Mouse (Mus musculus) liver, embryonic 14.5 days (tissue): ENCODE measurements around the gene Dok1. TPM values are rescaled to one million over a fixed set of nuclear protein-coding genes. Genes with fewer than 3 reads are reported as not detected.
A peak's percentile ranks its signal among the peaks of the same experiment; 100 is the strongest.

Experiments
- ATAC-seq: fragments of 200-750 bp; cut with Nextera tagmentation; 2 replicates; pipeline ENCODE4 v1.8.0; 2017; ENCODE audit warnings: moderate number of reproducible peaks, mild to moderate bottlenecking, moderate library complexity; ENCODE audit not compliant: insufficient read depth
- DNase-seq, 3 experiments: peaks; one replicate each; pipeline ENCODE4 v3.0.0-alpha.2; 2012 to 2013; ENCODE audit warnings: low read depth in 3 of 3, low spot score in 3 of 3
- H3K27ac ChIP-seq: fragments of 300-500 bp; sonication (generic); 2 replicates; pipeline ENCODE4 v1.5.1; 2014; ENCODE audit warnings: moderate library complexity, mild to moderate bottlenecking, control low read depth, inconsistent platforms
- H3K27me3 ChIP-seq: fragments of 300-500 bp; sonication (generic); 2 replicates; pipeline ENCODE4 v1.6.1; 2014; ENCODE audit warnings: mild to moderate bottlenecking, low read length, moderate library complexity; ENCODE audit not compliant: control insufficient read depth, insufficient read depth
- H3K36me3 ChIP-seq: fragments of 300-500 bp; sonication (generic); replicated peaks from 2 replicates; pipeline ENCODE4 v1.6.1; 2014; ENCODE audit warnings: low read depth; ENCODE audit not compliant: control insufficient read depth, insufficient read depth
- H3K4me1 ChIP-seq, 2 experiments: fragments of 200-500 bp in 1 of 2; fragments of 300-500 bp in 1 of 2; sonication (generic) in 1 of 2; replicated peaks; 2 replicates each; pipeline ENCODE4 v1.6.1; 2012 to 2014; ENCODE audit warnings: antibody characterized with exemption in 1 of 2, inconsistent platforms in 1 of 2, low read length in 1 of 2; ENCODE audit not compliant: control insufficient read depth in 2 of 2, insufficient read depth in 2 of 2
- H3K4me2 ChIP-seq: fragments of 300-500 bp; sonication (generic); 2 replicates; pipeline ENCODE4 v1.6.1; 2014; ENCODE audit warnings: low read depth, mild to moderate bottlenecking, control low read depth, moderate library complexity
- H3K4me3 ChIP-seq, 2 experiments: fragments of 200-500 bp in 1 of 2; fragments of 300-500 bp in 1 of 2; sonication (generic) in 1 of 2; 2 replicates each; pipeline ENCODE4 v1.5.1; 2012 to 2014; ENCODE audit warnings: low read depth in 2 of 2, low read length in 2 of 2, mild to moderate bottlenecking in 2 of 2, control low read depth in 1 of 2, inconsistent platforms in 1 of 2, moderate library complexity in 1 of 2; ENCODE audit not compliant: insufficient read depth in 1 of 2
- H3K9ac ChIP-seq: fragments of 300-500 bp; sonication (generic); replicated peaks from 2 replicates; pipeline ENCODE4 v1.6.1; 2014; ENCODE audit warnings: mild to moderate bottlenecking, control low read depth, moderate library complexity
- H3K9me3 ChIP-seq: fragments of 300-500 bp; sonication (generic); 2 replicates; pipeline ENCODE4 v1.6.1; 2016; ENCODE audit warnings: low read length, mixed read lengths; ENCODE audit not compliant: control insufficient read depth
- CTCF ChIP-seq: IDR thresholded peaks from 2 replicates; pipeline ENCODE4 v1.5.1; 2016; ENCODE audit warnings: antibody characterized with exemption, low read depth, control low read depth
- EP300 ChIP-seq: IDR thresholded peaks from 2 replicates; pipeline ENCODE4 v1.6.1; 2016; ENCODE audit warnings: antibody characterized with exemption, low read depth
- whole genome bisulfite sequencing: fragments of 180-500 bp; shearing (Covaris S2); extraction: QIAGEN DNeasy Blood & Tissue Kit; methylation state at CpG from one replicate; pipeline ENCODE4 v1.1.7; 2014; ENCODE audit not compliant: insufficient replicate concordance; 5-methylcytosine and 5-hydroxymethylcytosine counted together
- polyA plus RNA-seq, 2 experiments: library from polyadenylated mRNA; depleted of rRNA in 1 of 2; stranded (reverse) in 1 of 2; unstranded in 1 of 2; fragments of >200 nt; fragmentation: Nextera tagmentation in 1 of 2; extraction: Ambion mirVana in 1 of 2; gene quantifications; 2 replicates each; pipeline versions ENCODE4 v1.2.1 to v1.2.3; 2012 to 2014

Dok1 gene
- polyA plus RNA-seq, 2 experiments = 12.7 to 14.9 TPM

DNA sequence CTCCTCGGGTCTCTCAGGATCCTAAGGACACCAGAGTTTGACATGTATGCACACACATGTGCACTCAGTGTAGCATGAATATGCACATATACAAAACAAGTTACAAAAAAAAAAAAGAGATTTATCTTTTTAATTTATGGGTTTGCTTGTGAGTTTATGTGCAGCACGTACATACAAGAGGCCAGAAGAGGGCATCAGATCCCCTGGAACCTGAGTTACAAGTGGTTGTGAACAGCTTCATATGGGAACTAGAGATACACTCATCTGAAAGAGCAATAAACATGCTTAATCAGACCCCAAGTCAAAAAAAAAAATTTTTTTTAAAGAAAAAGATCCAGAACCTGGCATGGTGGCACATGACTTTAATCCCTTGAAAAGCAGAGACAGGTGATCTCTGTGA, 41.7 kb upstream of the Dok1 start:
- Histone ChIP-seq H3K9me3 (no peaks in the 10 kb centered on the region), H3K9ac (no peak overlapping the region), H3K4me1 (peaks cover 8% of the 10 kb centered on the region in 2 experiments), H3K4me2 (no peak overlapping the region), H3K27me3 (peaks cover 63% of the 10 kb centered on the region), H3K4me3 (no peak overlapping the region), H3K27ac (no peak overlapping the region), H3K36me3 (peaks cover 2% of the 10 kb centered on the region; the same call in 1 of the 2 replicates)
- ATAC-seq = no peak
- WGBS = 7% methylated on average over 2 of the region's 2 CpGs
- DNase-seq = no peak
- TF ChIP-seq EP300 (no peak), CTCF (peak; percentile 46; the same call in 1 of the 2 replicates)

DNA sequence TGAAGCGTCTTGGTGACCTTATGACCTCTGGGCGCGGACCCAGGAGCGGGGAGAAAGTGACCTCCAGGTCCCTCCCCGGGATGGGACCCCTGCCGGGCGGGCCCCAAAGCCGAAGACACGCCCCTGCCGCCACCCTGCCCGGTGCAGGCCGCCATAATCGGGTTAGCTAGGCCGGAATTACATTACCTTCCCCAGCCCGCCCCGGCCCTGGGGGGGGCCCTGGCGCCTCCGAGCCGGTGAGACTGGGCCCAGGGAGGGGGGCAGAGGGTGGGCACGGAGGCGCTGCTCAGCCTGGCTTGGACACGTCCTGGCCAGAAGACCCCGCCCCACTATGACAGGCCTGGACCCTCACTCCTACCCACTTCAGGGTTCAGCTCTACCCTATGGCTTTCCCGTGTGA, 37.9 kb upstream of the Dok1 start:
- 1% methylated on average over 24 of the region's 24 CpGs for WGBS
- peaks cover 95% of the 10 kb centered on the region for H3K27me3 ChIP-seq
- ATAC-seq (no peak), DNase-seq (no peak)
- no peaks in the 10 kb centered on the region for H3K9me3 ChIP-seq
- no peak overlapping the region for H3K9ac ChIP-seq
- no peak for TF ChIP-seq CTCF
- TF ChIP-seq EP300 = no peak
- H3K4me3 ChIP-seq = peak overlapping the region in 1 of 2 experiments; percentile 16; a peak in 1 of 4 replicates
- no peaks in the 10 kb centered on the region for H3K4me1 ChIP-seq
- H3K36me3 ChIP-seq = no peaks in the 10 kb centered on the region
- 0 out of 2 replicates have a peak overlapping the region, but pooled peaks have one; percentile 8 for H3K4me2 ChIP-seq
- H3K27ac ChIP-seq = no peak overlapping the region

DNA sequence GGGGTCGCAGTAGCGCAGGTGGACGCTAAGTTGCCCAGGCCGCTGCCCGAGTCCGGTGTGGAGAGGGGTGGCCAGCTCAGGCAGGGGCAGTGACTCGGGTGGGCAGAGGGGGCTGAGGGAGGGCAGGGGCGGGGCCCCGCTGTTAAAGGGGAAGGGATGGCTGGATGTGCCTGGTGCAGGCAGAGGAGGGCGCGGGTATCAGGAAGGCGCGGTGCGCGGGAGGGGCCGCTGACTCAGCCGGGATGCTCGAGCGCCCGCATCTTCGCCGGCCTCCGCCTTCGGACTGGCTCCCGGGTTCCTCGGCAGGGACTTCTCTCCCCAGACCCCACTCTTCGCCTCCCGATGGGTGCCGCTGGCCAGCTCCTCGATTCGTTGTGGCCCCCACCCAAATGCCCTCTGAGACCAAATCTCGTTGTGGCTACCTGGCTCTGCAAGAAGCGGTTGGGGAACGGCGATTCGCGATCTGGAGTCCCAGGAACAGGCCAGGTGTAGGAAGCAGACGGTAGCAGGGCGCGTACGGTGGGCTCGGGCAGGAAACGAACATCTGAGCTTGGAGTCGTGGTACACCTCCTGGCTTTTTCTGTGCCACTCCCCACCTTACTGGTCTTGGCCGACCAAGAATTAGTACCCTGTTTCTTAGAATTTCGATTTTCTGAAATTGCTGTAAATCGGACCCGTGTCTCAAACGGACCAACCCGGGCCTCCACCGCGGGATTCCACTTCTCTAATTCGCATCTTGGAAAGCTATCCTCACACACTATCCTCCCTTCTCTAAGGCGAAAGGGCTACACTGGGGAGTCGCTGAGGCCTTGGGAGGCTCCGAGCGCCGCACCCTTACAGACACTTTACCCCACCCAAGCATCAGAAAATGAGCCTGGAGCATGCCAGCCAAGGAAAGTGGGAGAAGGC, 37.3 kb upstream of the Dok1 start:
- ATAC-seq = no peak
- 2% methylated on average over 58 of the region's 58 CpGs for WGBS
- peaks cover 96% of the 10 kb centered on the region for H3K27me3 ChIP-seq

DNA sequence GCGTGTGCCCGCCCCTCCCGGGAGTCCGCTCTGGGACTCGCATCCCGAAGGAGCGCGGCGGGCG, 36.8 kb upstream of the Dok1 start, which contains the start of gene Tlx2:
Gene Tlx2, minus strand, starts transcription at position 47 of the 64 bp plus-strand sequence.
- no peak for TF ChIP-seq EP300
- no peak for TF ChIP-seq CTCF
- H3K9ac ChIP-seq = no peak within 1 kb of the TSS
- no peaks in the 10 kb centered on the region for H3K36me3 ChIP-seq
- 1% methylated on average over 10 of the region's 10 CpGs for WGBS
- H3K27ac ChIP-seq = no peak within 1 kb of the TSS
- DNase-seq (no peak), ATAC-seq (no peak)
- no peaks in the 10 kb centered on the region for H3K4me1 ChIP-seq
- no peaks in the 10 kb centered on the region for H3K9me3 ChIP-seq
- H3K4me2 ChIP-seq = peak within 1 kb of the TSS; percentile 8; the same call in 1 of the 2 replicates
- peak within 1 kb of the TSS in 1 of 2 experiments; percentile 16; a peak in 1 of 4 replicates for H3K4me3 ChIP-seq
- peaks cover 96% of the 10 kb centered on the region for H3K27me3 ChIP-seq

More for the DNA sequence above, 37.3 kb upstream of the Dok1 start:
- TF ChIP-seq CTCF = no peak
- no peak for TF ChIP-seq EP300
- H3K4me1 ChIP-seq = no peaks in the 10 kb centered on the region
- no peak overlapping the region for H3K27ac ChIP-seq
- no peak for DNase-seq
- H3K9me3 ChIP-seq = no peaks in the 10 kb centered on the region
- H3K4me3 ChIP-seq = peak overlapping the region in 1 of 2 experiments; percentile 16; a peak in 1 of 4 replicates
- H3K36me3 ChIP-seq = no peaks in the 10 kb centered on the region
- H3K9ac ChIP-seq = no peak overlapping the region
- peak overlapping the region; percentile 8; the same call in 1 of the 2 replicates for H3K4me2 ChIP-seq

DNA sequence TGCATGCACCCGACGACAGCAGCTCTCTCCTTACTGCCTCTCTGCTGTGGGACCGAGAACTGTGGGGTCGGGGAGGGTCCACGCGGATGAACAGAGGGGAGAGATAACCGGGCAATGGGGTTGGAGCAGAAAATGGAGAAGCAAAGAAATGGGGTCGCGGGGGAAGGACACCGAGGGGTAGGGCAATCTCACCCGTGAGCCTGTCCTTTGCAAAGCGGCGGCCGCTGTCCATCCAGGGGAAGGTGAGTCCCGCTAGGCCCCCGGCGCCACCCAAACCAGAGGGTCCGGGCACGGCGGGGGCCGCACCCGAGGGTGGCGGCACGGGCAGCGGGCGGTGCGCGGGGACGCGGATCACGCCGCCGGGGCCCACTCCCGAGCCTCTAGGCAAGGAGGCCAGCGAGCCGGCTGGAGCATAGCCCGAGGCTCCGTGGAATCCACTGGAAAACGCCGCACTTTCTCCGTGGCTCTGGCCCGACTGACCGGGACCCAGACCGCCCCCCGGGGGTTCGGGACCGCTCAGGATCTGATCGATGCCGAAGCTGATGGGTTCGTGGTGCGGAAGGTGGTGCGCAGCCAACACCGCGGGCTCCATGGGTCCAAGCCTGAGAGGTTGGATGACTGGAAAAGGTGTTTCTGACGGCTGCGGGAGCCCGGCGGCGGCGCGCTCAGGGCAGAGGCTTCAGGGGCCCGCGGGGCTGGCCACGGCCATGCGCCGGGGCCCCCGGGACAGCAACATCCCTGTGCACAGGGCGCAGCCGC, 36.4 kb upstream of the Dok1 start:
- 2% methylated on average over 69 of the region's 69 CpGs for WGBS
- no peak for DNase-seq
- H3K4me3 ChIP-seq = peak overlapping the region in 1 of 2 experiments; percentile 3; a peak in 1 of 4 replicates

More for the DNA sequence above, 36.4 kb upstream of the Dok1 start:
- Histone ChIP-seq H3K9me3 (no peaks in the 10 kb centered on the region), H3K36me3 (no peaks in the 10 kb centered on the region), H3K9ac (no peak overlapping the region), H3K4me2 (no peak overlapping the region; the same call in 1 of the 2 replicates), H3K27ac (no peak overlapping the region), H3K27me3 (peaks cover 98% of the 10 kb centered on the region), H3K4me1 (no peaks in the 10 kb centered on the region)
- ATAC-seq = no peak
- TF ChIP-seq CTCF (no peak), EP300 (no peak)
